Mouse (Mus musculus) layer of hippocampus, adult 2 months (tissue): ENCODE measurements around the gene Fbxw8. TPM values are rescaled to one million over a fixed set of nuclear protein-coding genes. Genes with fewer than 3 reads are reported as not detected.

Experiments
- DNase-seq, 2 experiments: peaks; one replicate each; pipeline ENCODE4 v3.0.0; 2022; ENCODE audit warnings: low spot score in 2 of 2
- H3K27ac ChIP-seq: fragments of 200-600 bp; 2 replicates; pipeline ENCODE4 v1.8.1; 2022
- H3K4me3 ChIP-seq: fragments of 200-600 bp; 2 replicates; pipeline ENCODE4 v1.8.1; 2022; ENCODE audit warnings: mild to moderate bottlenecking
- CTCF ChIP-seq: fragments of 200-600 bp; conservative IDR thresholded peaks from 2 replicates; pipeline ENCODE4 v1.8.1; 2022; ENCODE audit warnings: antibody characterized with exemption, mild to moderate bottlenecking, moderate library complexity
- total RNA-seq, 2 experiments: library from RNA; stranded (reverse); gene quantifications; 2 replicates each; pipeline ENCODE4 v1.2.3; 2021

Gene Fbxw8
- total RNA-seq, 2 experiments from 2014 or later: 33.0 to 36.4 TPM

- DNase-seq: no peak
- no peak for TF ChIP-seq CTCF
- Histone ChIP-seq H3K27ac (peak within 1 kb of the TSS; percentile 87), H3K4me3 (peak within 1 kb of the TSS; percentile 75)
Observed at GRCm38 (mm10) chr5:118027698-118028190, 127.5 kb downstream of the Fbxw8 start, which contains the start of gene Tesc. Gene Tesc, plus strand, starts transcription at chr5:118027743.

DNA sequence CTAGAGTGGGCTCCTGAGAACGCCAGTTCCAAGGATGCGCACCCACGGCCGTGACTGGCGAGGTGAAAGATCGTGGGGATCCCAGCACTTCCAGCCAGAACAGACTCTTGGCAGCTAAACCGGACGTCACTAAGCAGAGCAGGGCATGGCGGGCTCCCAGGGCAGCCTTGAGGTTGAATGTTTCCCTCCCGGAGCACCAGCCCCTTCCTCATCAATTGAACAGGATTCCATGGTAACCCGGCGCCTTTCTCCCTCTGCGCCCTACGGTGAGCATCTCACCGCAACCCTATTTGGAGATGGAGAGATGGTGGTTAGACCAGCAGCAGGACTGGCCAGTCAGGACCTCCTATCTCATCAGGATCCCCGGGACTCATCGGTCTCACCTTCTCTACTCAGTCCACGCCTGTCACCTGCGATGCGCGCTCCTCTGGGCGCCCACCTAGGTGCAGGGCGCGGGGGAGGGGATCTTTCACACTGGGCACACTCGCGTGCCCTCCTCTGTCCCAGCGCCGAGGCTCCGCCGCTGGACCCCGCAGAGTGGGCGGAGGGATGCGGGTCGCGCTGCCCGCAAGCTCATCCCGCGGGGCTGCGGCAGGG is 128.1 kb downstream of the Fbxw8 start:
- no peak for TF ChIP-seq CTCF
- H3K27ac ChIP-seq: 0 out of 2 replicates have a peak overlapping the region, but pooled peaks have one; percentile 87
- DNase-seq: no peak
- H3K4me3 ChIP-seq: peak overlapping the region; percentile 75

GRCm38 (mm10) chr5:118026343-118026742 is 128.9 kb downstream of the Fbxw8 start:
- Histone ChIP-seq H3K27ac (no peak overlapping the region), H3K4me3 (no peak overlapping the region)
- no peak for TF ChIP-seq CTCF
- no peak for DNase-seq

DNA sequence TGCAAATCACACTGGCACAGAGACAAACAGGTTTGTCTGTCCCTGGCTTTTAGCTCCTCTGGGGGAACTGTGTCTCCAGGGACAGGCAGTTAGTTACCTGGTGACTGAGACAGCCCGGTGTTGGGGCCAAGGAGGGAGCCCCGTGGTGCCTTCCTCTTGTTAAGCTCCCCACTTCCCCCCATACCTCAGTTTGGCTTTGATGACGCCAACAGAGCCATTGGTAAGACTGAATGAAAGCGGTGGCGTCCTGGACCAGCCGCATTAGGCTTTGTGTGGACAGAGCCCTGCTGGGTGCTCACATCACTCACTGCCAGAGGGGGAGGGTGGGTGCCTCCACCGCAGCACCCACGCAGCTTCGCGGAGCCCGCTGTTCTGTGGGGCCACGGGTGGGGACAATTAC is 129.4 kb downstream of the Fbxw8 start:
- Histone ChIP-seq H3K4me3 (no peak overlapping the region), H3K27ac (no peak overlapping the region)
- TF ChIP-seq CTCF: no peak
- no peak for DNase-seq

DNA sequence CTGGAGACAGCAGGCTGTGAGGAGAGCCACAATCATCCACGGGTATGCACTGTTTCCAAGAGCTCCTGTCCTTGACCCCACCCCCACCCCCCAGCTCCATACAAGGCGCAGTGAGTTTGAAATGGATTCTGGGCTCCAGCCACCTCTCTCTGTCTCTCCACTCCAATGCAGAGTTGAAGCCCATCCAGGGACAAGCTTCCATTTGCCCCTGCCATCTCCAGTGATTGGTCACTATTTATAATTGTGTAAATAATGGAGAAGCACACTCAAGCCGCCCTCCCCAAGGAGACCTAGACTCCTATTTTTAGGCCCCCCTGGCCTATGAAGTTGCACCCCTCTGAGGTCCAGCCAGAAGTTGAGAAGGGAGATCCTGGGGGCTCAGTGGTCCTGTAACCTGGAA is 132.2 kb downstream of the Fbxw8 start:
- TF ChIP-seq CTCF: no peak
- Histone ChIP-seq H3K27ac (no peak overlapping the region), H3K4me3 (no peak overlapping the region)
- DNase-seq: no peak

- Histone ChIP-seq H3K4me3 (no peak overlapping the region), H3K27ac (no peak overlapping the region)
- TF ChIP-seq CTCF: no peak
- DNase-seq: no peak
Observed at GRCm38 (mm10) chr5:118019905-118020304, 135.4 kb downstream of the Fbxw8 start.

GRCm38 (mm10) chr5:118017527-118017926 is 137.7 kb downstream of the Fbxw8 start:
- Histone ChIP-seq H3K4me3 (no peak overlapping the region), H3K27ac (no peak overlapping the region)
- no peak for DNase-seq
- TF ChIP-seq CTCF: no peak

GRCm38 (mm10) chr5:118015669-118016068 is 139.6 kb downstream of the Fbxw8 start:
- no peak for TF ChIP-seq CTCF
- no peak overlapping the region for H3K27ac ChIP-seq
- no peak for DNase-seq
- no peak overlapping the region for H3K4me3 ChIP-seq

DNA sequence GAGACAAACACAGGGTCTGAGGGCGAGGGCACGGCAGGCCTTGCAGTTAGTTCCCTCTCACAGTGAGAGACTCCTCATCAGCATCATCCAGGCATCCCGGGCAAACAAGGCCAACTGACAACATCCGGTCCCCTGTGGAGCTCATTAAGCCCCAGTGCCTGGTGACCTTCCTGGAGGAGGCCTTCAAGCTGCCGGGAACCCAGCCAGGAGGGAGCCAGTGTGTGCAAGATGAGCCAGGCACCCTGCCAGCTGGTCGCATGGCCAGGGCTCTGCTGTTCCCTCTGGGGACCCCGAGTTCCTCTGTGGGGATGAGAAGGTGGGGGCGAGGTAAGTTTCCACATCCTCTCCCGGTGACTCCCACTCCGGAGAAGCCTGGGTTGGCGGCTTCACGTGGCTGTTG is 140.2 kb downstream of the Fbxw8 start:
- no peak for DNase-seq
- Histone ChIP-seq H3K27ac (no peak overlapping the region), H3K4me3 (no peak overlapping the region)
- no peak for TF ChIP-seq CTCF

Other genes with a start within 250 kb of the Fbxw8 start
- 100 to 1,000 TPM; 140 to 165 TPM for gene Fbxo21, start 178.7 kb downstream of the Fbxw8 start, total RNA-seq
- gene Tesc, start 127.7 kb downstream of the Fbxw8 start, total RNA-seq: 10 to 100 TPM; 88.0 to 91.2 TPM
- gene Hrk, start 9.2 kb upstream of the Fbxw8 start, total RNA-seq: 10 to 100 TPM; 35.1 to 38.4 TPM
- 10 to 100 TPM; 68.1 to 71.9 TPM for gene Rnft2, start 89.7 kb upstream of the Fbxw8 start, total RNA-seq
- gene 2410131K14Rik, start 89.8 kb upstream of the Fbxw8 start, total RNA-seq: 10 to 100 TPM; 13.8 to 14.5 TPM